Mouse (Mus musculus) MEL (cell line): ENCODE results near the gene A730049H05Rik. TPM values are rescaled to one million over a fixed set of nuclear protein-coding genes. Genes with fewer than 3 reads are reported as not detected.
A peak's percentile ranks its signal among the peaks of the same experiment; 100 is the strongest.

ENCODE experiments used
- DNase-seq: peaks from one replicate; pipeline ENCODE4 v3.0.0; 2011; ENCODE audit warnings: low read depth, low spot score
- H3K27ac ChIP-seq: 2 replicates; pipeline ENCODE4 v1.5.1; 2012; ENCODE audit warnings: low read depth, mild to moderate bottlenecking, control low read depth, low read length, moderate library complexity; ENCODE audit not compliant: control insufficient read depth
- H3K27me3 ChIP-seq, 2 experiments: fragments of 150-350 bp in 1 of 2; sonication (generic) in 1 of 2; 2 replicates each; pipeline ENCODE4 v1.6.1; 2012; ENCODE audit warnings: low read length in 2 of 2, mild to moderate bottlenecking in 2 of 2, improper control_type of control experiment in 1 of 2, moderate library complexity in 1 of 2; ENCODE audit not compliant: insufficient read depth in 2 of 2, control insufficient read depth in 1 of 2
- H3K36me3 ChIP-seq, 2 experiments: 2 replicates each; pipeline ENCODE4 v1.6.1; 2012 to 2014; ENCODE audit warnings: low read length in 2 of 2, improper control_type of control experiment in 1 of 2, inconsistent platforms in 1 of 2, mild to moderate bottlenecking in 1 of 2; ENCODE audit not compliant: insufficient read depth in 2 of 2, control insufficient read depth in 1 of 2
- H3K4me1 ChIP-seq, 2 experiments: fragments of 150-350 bp in 1 of 2; sonication (generic) in 1 of 2; 2 replicates each; pipeline ENCODE4 v1.6.1; 2012; ENCODE audit warnings: low read length in 2 of 2, improper control_type of control experiment in 1 of 2, mild to moderate bottlenecking in 1 of 2; ENCODE audit not compliant: insufficient read depth in 2 of 2, control insufficient read depth in 1 of 2
- H3K4me3 ChIP-seq, 2 experiments: fragments of 150-350 bp in 1 of 2; sonication (generic) in 1 of 2; 2 replicates each; pipeline ENCODE4 v1.5.1; 2012; ENCODE audit warnings: low read depth in 2 of 2, low read length in 2 of 2, mild to moderate bottlenecking in 2 of 2, moderate library complexity in 2 of 2, control low read depth in 1 of 2, improper control_type of control experiment in 1 of 2; ENCODE audit not compliant: control insufficient read depth in 1 of 2, insufficient read depth in 1 of 2
- H3K79me2 ChIP-seq: 2 replicates; pipeline ENCODE4 v1.6.1; 2012; ENCODE audit warnings: mild to moderate bottlenecking, low read length, moderate library complexity; ENCODE audit not compliant: control insufficient read depth, poor library complexity, insufficient read depth
- H3K9ac ChIP-seq: 2 replicates; pipeline ENCODE4 v1.6.1; 2012; ENCODE audit warnings: low read depth, mild to moderate bottlenecking, control low read depth, low read length, moderate library complexity; ENCODE audit not compliant: control insufficient read depth, poor library complexity, severe bottlenecking
- H3K9me3 ChIP-seq: fragments of 150-350 bp; sonication (generic); replicated peaks from 2 replicates; pipeline ENCODE4 v1.6.1; 2012; ENCODE audit warnings: mild to moderate bottlenecking, low read length, improper control_type of control experiment, moderate library complexity; ENCODE audit not compliant: insufficient read depth
- CHD1 ChIP-seq: IDR thresholded peaks from 2 replicates; pipeline ENCODE4 v1.6.1; 2012; ENCODE audit warnings: low read depth, mild to moderate bottlenecking, inconsistent platforms, low read length, improper control_type of control experiment
- CTCF ChIP-seq, 3 experiments: IDR thresholded peaks in 2 of 3; conservative IDR thresholded peaks in 1 of 3; 2 replicates each; pipeline ENCODE4 v1.5.1; 2011 to 2012; ENCODE audit warnings: low read length in 3 of 3, low read depth in 2 of 3, mild to moderate bottlenecking in 2 of 3, improper control_type of control experiment in 1 of 3, inconsistent platforms in 1 of 3, mixed read lengths in 1 of 3, moderate library complexity in 1 of 3; ENCODE audit not compliant: control insufficient read depth in 1 of 3, insufficient read depth in 1 of 3, poor library complexity in 1 of 3, severe bottlenecking in 1 of 3
- E2F4 ChIP-seq: IDR thresholded peaks from 2 replicates; pipeline ENCODE4 v1.6.1; 2011; ENCODE audit warnings: low read depth, low read length, improper control_type of control experiment, borderline replicate concordance
- EP300 ChIP-seq, 2 experiments: IDR thresholded peaks; 2 replicates each; pipeline ENCODE4 v1.6.1; 2011; ENCODE audit warnings: improper control_type of control experiment in 2 of 2, low read length in 2 of 2, low read depth in 1 of 2, mild to moderate bottlenecking in 1 of 2
- HCFC1 ChIP-seq: IDR thresholded peaks from 2 replicates; pipeline ENCODE4 v1.6.1; 2012; ENCODE audit warnings: low read depth, mild to moderate bottlenecking, inconsistent platforms, low read length, improper control_type of control experiment, moderate library complexity
- KAT2A ChIP-seq: conservative IDR thresholded peaks from 2 replicates; pipeline ENCODE4 v1.6.1; 2012; ENCODE audit warnings: low read depth, low read length, improper control_type of control experiment, inconsistent platforms
- MAX ChIP-seq: IDR thresholded peaks from 2 replicates; pipeline ENCODE4 v1.6.1; 2011; ENCODE audit warnings: low read length, improper control_type of control experiment
- MAZ ChIP-seq: IDR thresholded peaks from 2 replicates; pipeline ENCODE4 v1.6.1; 2012; ENCODE audit warnings: low read depth, mild to moderate bottlenecking, inconsistent platforms, low read length, improper control_type of control experiment
- MXI1 ChIP-seq: IDR thresholded peaks from 2 replicates; pipeline ENCODE4 v1.6.1; 2011; ENCODE audit warnings: mild to moderate bottlenecking, low read depth, low read length, improper control_type of control experiment
- NELFE ChIP-seq: IDR thresholded peaks from 2 replicates; pipeline ENCODE4 v1.6.1; 2011; ENCODE audit warnings: low read depth, low read length, improper control_type of control experiment
- NRF1 ChIP-seq: IDR thresholded peaks from 2 replicates; pipeline ENCODE4 v1.6.1; 2014; ENCODE audit warnings: low read depth, mild to moderate bottlenecking, inconsistent platforms, low read length, improper control_type of control experiment, moderate library complexity; ENCODE audit not compliant: poor library complexity, insufficient read depth, severe bottlenecking
- RAD21 ChIP-seq: IDR thresholded peaks from 2 replicates; pipeline ENCODE4 v1.6.1; 2011; ENCODE audit warnings: mild to moderate bottlenecking, low read depth, low read length, improper control_type of control experiment
- RCOR1 ChIP-seq: IDR thresholded peaks from 2 replicates; pipeline ENCODE4 v1.6.1; 2012; ENCODE audit warnings: low read depth, mild to moderate bottlenecking, inconsistent platforms, low read length, improper control_type of control experiment
- TCF12 ChIP-seq: IDR thresholded peaks from 2 replicates; pipeline ENCODE4 v1.6.1; 2014; ENCODE audit warnings: low read depth, mild to moderate bottlenecking, inconsistent platforms, low read length, improper control_type of control experiment, moderate library complexity
- USF1 ChIP-seq: IDR thresholded peaks from 2 replicates; pipeline ENCODE4 v1.6.1; 2014; ENCODE audit warnings: low read depth, mild to moderate bottlenecking, inconsistent platforms, low read length, improper control_type of control experiment, moderate library complexity
- ZMIZ1 ChIP-seq: IDR thresholded peaks from 2 replicates; pipeline ENCODE4 v1.6.1; 2012; ENCODE audit warnings: low read depth, mild to moderate bottlenecking, inconsistent platforms, low read length, improper control_type of control experiment, moderate library complexity
- polyA plus RNA-seq, 2 experiments: library from polyadenylated mRNA; stranded (reverse) in 1 of 2; unstranded in 1 of 2; fragments of >175 nt in 1 of 2; fragments of >200 nt in 1 of 2; gene quantifications; 2 replicates each; pipeline versions ENCODE4 v1.2.1 to v1.2.4; 2012; ENCODE audit warnings: low replicate concordance in 2 of 2, low read depth in 1 of 2; ENCODE audit not compliant: insufficient read length in 2 of 2, insufficient read depth in 1 of 2, missing spikeins in 1 of 2
- total RNA-seq: library from RNA; depleted of rRNA; stranded (reverse); fragments of 300-350 nt; gene quantifications from 2 replicates; pipeline ENCODE4 v1.2.3, GENCODE M21; 2012

The A730049H05Rik gene
- total and polyA plus RNA-seq, 3 experiments: not detected

DNA sequence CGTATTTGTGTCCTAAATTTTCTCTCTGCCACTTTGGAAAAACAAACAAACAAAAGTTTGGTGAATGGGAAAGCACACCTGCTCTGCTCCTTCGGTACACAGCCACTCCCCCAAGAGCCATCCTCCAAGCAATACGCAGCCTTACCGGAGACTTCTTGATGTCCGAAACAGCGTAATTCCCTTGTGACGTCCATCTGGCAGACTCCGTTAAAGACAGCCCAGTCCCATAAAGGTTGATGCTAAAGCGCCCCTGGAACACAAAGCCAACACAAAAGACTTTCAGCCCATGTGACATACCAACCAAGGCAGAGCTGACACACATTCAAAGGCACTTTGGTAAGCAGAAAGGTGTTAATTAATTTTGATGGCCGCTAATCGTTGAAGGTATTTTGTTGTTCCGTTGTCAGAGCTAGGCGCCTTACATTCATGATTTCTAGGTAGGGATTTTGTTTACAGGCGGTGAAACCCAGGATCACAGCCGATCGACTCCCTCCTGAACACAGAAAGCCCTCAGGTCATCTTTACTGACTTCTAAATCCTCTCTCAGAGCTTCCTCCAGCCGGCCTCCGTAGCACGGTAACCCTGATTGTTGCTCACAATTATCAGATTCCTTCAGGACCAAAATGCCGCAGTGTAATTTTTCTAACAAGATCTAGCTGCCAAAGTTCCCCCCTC is 29.4 kb upstream of the A730049H05Rik start:
- Histone ChIP-seq H3K79me2 (no peaks in the 10 kb centered on the region), H3K9me3 (no peaks in the 10 kb centered on the region), H3K27me3 (no peaks in the 10 kb centered on the region), H3K27ac (no peak overlapping the region), H3K4me1 (no peaks in the 10 kb centered on the region), H3K4me3 (no peak overlapping the region), H3K9ac (no peak overlapping the region), H3K36me3 (no peaks in the 10 kb centered on the region)
- no peak for TF ChIP-seq KAT2A
- TF ChIP-seq MAX: no peak
- TF ChIP-seq CHD1: no peak
- no peak for TF ChIP-seq NRF1
- TF ChIP-seq RCOR1: no peak
- TF ChIP-seq HCFC1: no peak
- no peak for DNase-seq

GRCm38 (mm10) chr6:92787376-92787712 is 28.9 kb upstream of the A730049H05Rik start:
- no peak for TF ChIP-seq MXI1
- peak in 2 of 3 experiments; percentile 22 to 63; a peak in 4 of 6 replicates for TF ChIP-seq CTCF (IDR thresholded peaks at IDR 0.05 in 2 of 3, conservative IDR thresholded peaks at IDR 0.05 in 1 of 3; ENCODE audit: control insufficient read depth in 1 of 3, insufficient read depth in 1 of 3, low read depth in 2 of 3, low read length in 3 of 3, poor library complexity in 1 of 3, severe bottlenecking in 1 of 3)
- no peak for TF ChIP-seq NELFE
- TF ChIP-seq RAD21: peak; percentile 9
- no peak for TF ChIP-seq ZMIZ1

DNA sequence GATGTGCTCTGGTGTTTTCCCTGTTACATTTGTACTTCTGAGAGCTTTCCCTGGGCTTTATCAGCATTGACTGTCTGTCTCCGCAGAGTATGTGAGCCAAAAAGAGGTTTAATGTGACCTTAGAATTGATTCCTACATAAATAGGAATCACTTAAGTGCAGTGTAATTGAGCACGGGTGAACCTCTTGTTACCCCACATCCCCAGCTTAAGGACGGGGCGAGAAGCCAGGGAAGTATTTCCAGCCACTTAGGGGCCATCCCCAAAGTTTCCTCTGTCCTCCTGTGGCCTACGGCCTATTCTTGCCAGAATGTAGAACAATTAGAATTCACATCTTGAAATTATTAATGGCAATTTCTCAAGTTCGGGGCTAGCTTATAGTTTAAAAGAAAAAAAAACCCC is 22.5 kb upstream of the A730049H05Rik start:
- Histone ChIP-seq H3K27ac (no peak overlapping the region), H3K27me3 (no peaks in the 10 kb centered on the region), H3K79me2 (no peaks in the 10 kb centered on the region), H3K4me1 (no peaks in the 10 kb centered on the region), H3K36me3 (no peaks in the 10 kb centered on the region), H3K9me3 (no peaks in the 10 kb centered on the region), H3K4me3 (no peak overlapping the region), H3K9ac (no peak overlapping the region)
- TF ChIP-seq RCOR1: no peak
- no peak for TF ChIP-seq E2F4
- TF ChIP-seq MAZ: no peak
- TF ChIP-seq USF1: no peak
- TF ChIP-seq EP300 (IDR thresholded peaks at IDR 0.05; ENCODE audit: low read depth in 1 of 2, low read length in 2 of 2): no peak
- no peak for TF ChIP-seq TCF12
- no peak for TF ChIP-seq MXI1
- DNase-seq: no peak

More at GRCm38 (mm10) chr6:92787376-92787712, 28.9 kb upstream of the A730049H05Rik start:
- no peaks in the 10 kb centered on the region for H3K79me2 ChIP-seq
- no peaks in the 10 kb centered on the region for H3K9me3 ChIP-seq
- DNase-seq: peak; percentile 3
- H3K27ac ChIP-seq: no peak overlapping the region
- no peaks in the 10 kb centered on the region for H3K36me3 ChIP-seq
- no peaks in the 10 kb centered on the region for H3K27me3 ChIP-seq
- H3K4me3 ChIP-seq: no peak overlapping the region
- H3K4me1 ChIP-seq: no peaks in the 10 kb centered on the region
- H3K9ac ChIP-seq: no peak overlapping the region
